Mouse (Mus musculus): ENCODE measurements at regions not wholly inside any gene's neighbourhood (a gene's known extent, or its start where the extent isn't known, plus 50 kb on each side); places are given as distances from the start of the nearest gene placed in this dataset.

GRCm38 (mm10) chr10:84048706-84049105, 326.0 kb downstream of the 1500009L16Rik start:
- Histone ChIP-seq H3K4me1 (ENCODE audit: control insufficient read depth, insufficient read depth, low read length) (no peaks in the 10 kb centered on the region), H3K27me3 (ENCODE audit: control insufficient read depth, insufficient read depth, low read length) (no peaks in the 10 kb centered on the region), H3K9ac (ENCODE audit: low read depth, low read length) (no peak overlapping the region), H3K36me3 (ENCODE audit: control insufficient read depth, insufficient read depth, low read length) (no peaks in the 10 kb centered on the region), H3K4me3 (ENCODE audit: insufficient read depth, low read depth, low read length) (no peak overlapping the region), H3K27ac (replicated peaks; ENCODE audit: insufficient read depth, low read depth, low read length) (no peak overlapping the region), H3K79me2 (ENCODE audit: control insufficient read depth, insufficient read depth, low read length) (no peaks in the 10 kb centered on the region)
- DNase-seq (ENCODE audit: extremely low read depth, low read depth, low spot score) = no peak
- TF ChIP-seq CTCF (IDR thresholded peaks at IDR 0.05; ENCODE audit: low read depth, low read length) (no peak), POLR2A (IDR thresholded peaks at IDR 0.05; ENCODE audit: extremely low read depth, insufficient read depth, low read length) (no peak)
- WGBS = 94% methylated on average over 5 of the region's 5 CpGs

DNA sequence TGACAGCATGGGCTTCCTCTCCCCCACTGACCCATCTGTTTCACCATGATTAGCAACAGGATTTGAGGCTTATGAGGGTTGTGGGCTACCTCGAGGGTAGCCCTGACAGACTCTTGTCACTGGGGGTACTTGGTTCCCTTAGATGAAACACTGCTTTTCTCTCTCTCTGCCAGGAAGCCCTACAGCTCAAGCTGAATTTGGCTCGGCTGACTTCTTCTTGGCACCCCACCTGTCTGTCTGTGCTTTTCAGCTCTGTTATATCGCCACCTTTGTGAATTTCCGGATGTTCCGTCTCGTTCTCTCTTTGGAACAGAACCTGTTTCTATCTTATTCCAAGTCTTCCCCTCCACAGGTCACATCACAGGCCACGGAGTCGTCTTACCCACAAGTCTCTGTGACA, 330.0 kb downstream of the 1500009L16Rik start:
- Histone ChIP-seq H3K27me3 (ENCODE audit: control insufficient read depth, insufficient read depth, low read length) (no peaks in the 10 kb centered on the region), H3K9ac (ENCODE audit: low read depth, low read length) (no peak overlapping the region), H3K79me2 (ENCODE audit: control insufficient read depth, insufficient read depth, low read length) (no peaks in the 10 kb centered on the region), H3K27ac (replicated peaks; ENCODE audit: insufficient read depth, low read depth, low read length) (no peak overlapping the region), H3K4me3 (ENCODE audit: insufficient read depth, low read depth, low read length) (no peak overlapping the region), H3K4me1 (ENCODE audit: control insufficient read depth, insufficient read depth, low read length) (peaks cover 15% of the 10 kb centered on the region), H3K36me3 (ENCODE audit: control insufficient read depth, insufficient read depth, low read length) (no peaks in the 10 kb centered on the region)
- no peak for DNase-seq (ENCODE audit: extremely low read depth, low read depth, low spot score)
- TF ChIP-seq CTCF (IDR thresholded peaks at IDR 0.05; ENCODE audit: low read depth, low read length) (no peak), POLR2A (IDR thresholded peaks at IDR 0.05; ENCODE audit: extremely low read depth, insufficient read depth, low read length) (no peak)
- 92% methylated on average over 8 of the region's 8 CpGs for WGBS

- 37% methylated on average over 6 of the region's 6 CpGs for WGBS
- Histone ChIP-seq H3K9ac (ENCODE audit: low read depth, low read length) (no peak overlapping the region), H3K27ac (replicated peaks; ENCODE audit: insufficient read depth, low read depth, low read length) (no peak overlapping the region), H3K79me2 (ENCODE audit: control insufficient read depth, insufficient read depth, low read length) (no peaks in the 10 kb centered on the region), H3K4me3 (ENCODE audit: insufficient read depth, low read depth, low read length) (no peak overlapping the region), H3K27me3 (ENCODE audit: control insufficient read depth, insufficient read depth, low read length) (no peaks in the 10 kb centered on the region), H3K4me1 (ENCODE audit: control insufficient read depth, insufficient read depth, low read length) (peaks cover 15% of the 10 kb centered on the region), H3K36me3 (ENCODE audit: control insufficient read depth, insufficient read depth, low read length) (no peaks in the 10 kb centered on the region)
- peak; percentile 60 for DNase-seq (ENCODE audit: extremely low read depth, low read depth, low spot score)
- TF ChIP-seq CTCF (IDR thresholded peaks at IDR 0.05; ENCODE audit: low read depth, low read length) (no peak), POLR2A (IDR thresholded peaks at IDR 0.05; ENCODE audit: extremely low read depth, insufficient read depth, low read length) (no peak)
Measured at GRCm38 (mm10) chr10:84054551-84055336, 332.1 kb downstream of the 1500009L16Rik start.

DNA sequence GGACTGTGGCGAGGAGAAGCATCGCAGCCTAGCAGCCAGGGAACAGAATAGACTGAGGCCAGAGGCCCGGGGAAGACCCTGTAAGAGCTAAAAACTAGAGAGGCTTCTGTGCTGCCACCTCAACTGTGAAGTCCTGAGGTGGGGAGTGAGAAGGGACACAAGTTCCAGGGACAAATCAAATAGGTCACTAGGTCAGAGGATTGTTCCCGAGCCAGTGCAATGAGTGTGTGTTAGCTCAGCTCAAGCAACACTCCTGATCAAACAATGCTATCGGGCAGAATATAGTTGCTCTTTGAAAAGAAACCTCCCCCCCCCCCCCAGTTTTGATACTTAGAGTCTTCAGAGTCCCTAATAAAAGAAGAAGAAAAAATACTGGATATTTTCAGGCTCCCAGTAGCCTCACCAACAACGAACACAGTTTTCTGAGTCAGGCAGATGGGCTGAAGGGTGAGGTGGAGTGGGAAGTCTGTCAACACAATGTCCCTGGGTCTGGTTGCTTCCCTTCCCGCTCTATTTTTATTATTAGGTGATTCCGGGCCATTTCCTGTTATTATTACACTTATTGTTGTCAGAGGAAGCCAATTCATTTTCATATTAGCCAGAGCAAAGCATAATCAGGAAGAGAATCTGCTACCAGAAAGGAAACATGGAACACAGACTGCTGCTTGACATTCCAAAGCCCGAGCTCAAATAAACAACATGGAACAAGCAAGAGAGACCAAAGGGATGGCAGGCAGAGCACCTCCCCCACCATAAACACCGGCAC, 332.9 kb downstream of the 1500009L16Rik start:
- Histone ChIP-seq H3K79me2 (ENCODE audit: control insufficient read depth, insufficient read depth, low read length) (no peaks in the 10 kb centered on the region), H3K27ac (replicated peaks; ENCODE audit: insufficient read depth, low read depth, low read length) (peak overlapping the region; percentile 47; the same call in 1 of the 2 replicates), H3K27me3 (ENCODE audit: control insufficient read depth, insufficient read depth, low read length) (no peaks in the 10 kb centered on the region), H3K4me1 (ENCODE audit: control insufficient read depth, insufficient read depth, low read length) (peaks cover 15% of the 10 kb centered on the region), H3K36me3 (ENCODE audit: control insufficient read depth, insufficient read depth, low read length) (no peaks in the 10 kb centered on the region), H3K9ac (ENCODE audit: low read depth, low read length) (no peak overlapping the region), H3K4me3 (ENCODE audit: insufficient read depth, low read depth, low read length) (no peak overlapping the region)
- 27% methylated on average over 10 of the region's 10 CpGs for WGBS
- TF ChIP-seq CTCF (IDR thresholded peaks at IDR 0.05; ENCODE audit: low read depth, low read length) (no peak), POLR2A (IDR thresholded peaks at IDR 0.05; ENCODE audit: extremely low read depth, insufficient read depth, low read length) (no peak)
- peak; percentile 65 for DNase-seq (ENCODE audit: extremely low read depth, low read depth, low spot score)

DNA sequence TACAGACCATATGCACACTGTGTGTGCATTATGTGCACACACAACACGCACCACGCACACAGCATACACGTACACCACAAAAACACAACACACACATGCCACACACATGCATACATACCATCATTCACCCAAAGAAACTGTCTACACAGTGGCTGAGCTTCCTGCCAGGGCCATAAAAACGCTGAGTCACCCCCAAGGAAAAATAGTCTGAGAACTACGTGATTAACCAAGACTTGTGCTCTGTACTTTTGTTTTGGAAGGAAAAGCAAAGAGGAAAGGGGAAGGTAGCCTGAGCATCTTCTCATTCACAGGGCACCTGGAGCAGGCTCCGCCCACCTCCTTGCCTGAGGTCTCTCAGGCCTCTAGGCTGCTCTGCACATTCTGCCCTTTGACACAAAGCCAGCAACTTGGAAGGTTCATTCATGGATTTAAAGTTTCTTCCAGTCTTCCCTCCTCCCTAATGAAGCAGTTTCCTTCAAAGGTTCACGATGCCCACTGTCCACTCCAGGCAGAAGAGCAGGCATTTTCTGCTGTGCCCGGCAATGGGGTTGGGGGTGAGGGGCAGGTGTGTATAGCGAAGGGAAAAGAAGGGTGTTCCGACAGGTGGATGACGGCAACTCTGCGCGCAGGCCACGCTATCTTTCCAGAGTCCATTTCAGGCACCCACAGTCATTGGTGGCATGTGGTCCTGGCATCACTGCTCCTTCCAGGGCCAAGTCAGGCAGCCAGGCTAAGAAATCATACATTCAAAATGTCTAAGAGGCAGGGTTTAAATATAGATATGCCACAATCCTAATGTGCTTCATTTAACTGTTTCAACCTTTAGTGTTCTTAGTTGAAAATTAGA, 333.9 kb downstream of the 1500009L16Rik start:
- Histone ChIP-seq H3K4me3 (ENCODE audit: insufficient read depth, low read depth, low read length) (no peak overlapping the region), H3K9ac (ENCODE audit: low read depth, low read length) (no peak overlapping the region), H3K79me2 (ENCODE audit: control insufficient read depth, insufficient read depth, low read length) (no peaks in the 10 kb centered on the region), H3K27ac (replicated peaks; ENCODE audit: insufficient read depth, low read depth, low read length) (0 out of 2 replicates have a peak overlapping the region, but pooled peaks have one; percentile 47), H3K36me3 (ENCODE audit: control insufficient read depth, insufficient read depth, low read length) (no peaks in the 10 kb centered on the region), H3K4me1 (ENCODE audit: control insufficient read depth, insufficient read depth, low read length) (peaks cover 15% of the 10 kb centered on the region), H3K27me3 (ENCODE audit: control insufficient read depth, insufficient read depth, low read length) (no peaks in the 10 kb centered on the region)
- no peak for TF ChIP-seq POLR2A (IDR thresholded peaks at IDR 0.05; ENCODE audit: extremely low read depth, insufficient read depth, low read length)
- TF ChIP-seq CTCF (IDR thresholded peaks at IDR 0.05; ENCODE audit: low read depth, low read length) = no peak
- peak; percentile 3 for DNase-seq (ENCODE audit: extremely low read depth, low read depth, low spot score)
- 86% methylated on average over 14 of the region's 14 CpGs for WGBS
